Mouse (Mus musculus) heart, embryonic 12.5 days (tissue): Measurements from ENCODE around the gene Pola1. TPM values are rescaled to one million over a fixed set of nuclear protein-coding genes. Genes with fewer than 3 reads are reported as not detected.

Experiments used
- ATAC-seq: fragments of 200-750 bp; cut with Nextera tagmentation; 2 replicates; pipeline ENCODE4 v1.8.0; 2017; ENCODE audit warnings: moderate TSS enrichment, moderate library complexity; ENCODE audit not compliant: insufficient number of reproducible peaks, low FRiP score
- H3K27ac ChIP-seq: fragments of 300-500 bp; sonication (generic); 2 replicates; pipeline ENCODE4 v1.5.1; 2016; ENCODE audit warnings: mild to moderate bottlenecking, moderate library complexity; ENCODE audit not compliant: poor library complexity, severe bottlenecking
- H3K27me3 ChIP-seq: fragments of 300-500 bp; sonication (generic); replicated peaks from 2 replicates; pipeline ENCODE4 v1.6.1; 2016; ENCODE audit warnings: mild to moderate bottlenecking, moderate library complexity
- H3K36me3 ChIP-seq: fragments of 300-500 bp; sonication (generic); 2 replicates; pipeline ENCODE4 v1.6.1; 2016; ENCODE audit warnings: mild to moderate bottlenecking, moderate library complexity
- H3K4me1 ChIP-seq: fragments of 300-500 bp; sonication (generic); replicated peaks from 2 replicates; pipeline ENCODE4 v1.6.1; 2016; ENCODE audit warnings: mild to moderate bottlenecking
- H3K4me2 ChIP-seq: fragments of 300-500 bp; sonication (generic); 2 replicates; pipeline ENCODE4 v1.6.1; 2016; ENCODE audit warnings: mild to moderate bottlenecking, moderate library complexity
- H3K4me3 ChIP-seq: fragments of 300-500 bp; sonication (generic); 2 replicates; pipeline ENCODE4 v1.5.1; 2016; ENCODE audit warnings: mild to moderate bottlenecking
- H3K9ac ChIP-seq: fragments of 300-500 bp; sonication (generic); 2 replicates; pipeline ENCODE4 v1.6.1; 2016; ENCODE audit warnings: mild to moderate bottlenecking, moderate library complexity
- H3K9me3 ChIP-seq: fragments of 300-500 bp; sonication (generic); replicated peaks from 2 replicates; pipeline ENCODE4 v1.6.1; 2016; ENCODE audit warnings: mild to moderate bottlenecking, moderate library complexity
- WGBS: fragments of 180-500 bp; shearing (Covaris S2); methylation state at CpG from one replicate; pipeline ENCODE4 v1.1.7; 2016; 5-methylcytosine and 5-hydroxymethylcytosine counted together
- polyA plus RNA-seq: library from polyadenylated mRNA; unstranded; fragments of >200 nt; fragmentation: Nextera tagmentation; extraction: Ambion mirVana; gene quantifications from 2 replicates; pipeline ENCODE4 v1.2.1, GENCODE M21; 2016

Gene Pola1
- polyA plus RNA-seq, 1 experiment from 2014 or later: 14.8 TPM

- Histone ChIP-seq H3K4me2 (peak within 1 kb of the TSS; percentile 46), H3K36me3 (no peaks in the 10 kb centered on the region)
These were observed 345.6 kb downstream of the Pola1 start, which contains the start of gene Arx for GRCm38 (mm10) chrX:93286291-93286893. Gene Arx (plus strand): TSS chrX:93286445.

GRCm38 (mm10) chrX:93285091-93285490 lies 346.9 kb downstream of the Pola1 start:
- H3K27me3 ChIP-seq: peaks cover 77% of the 10 kb centered on the region
- 18% methylated on average over 10 of the region's 10 CpGs for whole genome bisulfite sequencing
- no peak overlapping the region for H3K4me2 ChIP-seq
- H3K4me3 ChIP-seq: no peak overlapping the region
- ATAC-seq: no peak
- no peak overlapping the region for H3K27ac ChIP-seq
- H3K9me3 ChIP-seq: no peaks in the 10 kb centered on the region; the same call in 1 of the 2 replicates
- peaks cover 13% of the 10 kb centered on the region for H3K4me1 ChIP-seq
- H3K9ac ChIP-seq: no peak overlapping the region
- H3K36me3 ChIP-seq: no peaks in the 10 kb centered on the region

More at GRCm38 (mm10) chrX:93286291-93286893, 345.6 kb downstream of the Pola1 start, which contains the start of gene Arx:
- peak; percentile 84; the same call in 1 of the 2 replicates for ATAC-seq
- H3K4me3 ChIP-seq: peak within 1 kb of the TSS; percentile 15; the same call in 1 of the 2 replicates
- no peak within 1 kb of the TSS for H3K27ac ChIP-seq
- H3K9me3 ChIP-seq: no peaks in the 10 kb centered on the region; the same call in 1 of the 2 replicates
- 16% methylated on average over 31 of the region's 31 CpGs for WGBS
- peaks cover 85% of the 10 kb centered on the region for H3K27me3 ChIP-seq
- H3K4me1 ChIP-seq: peaks cover 13% of the 10 kb centered on the region
- H3K9ac ChIP-seq: no peak within 1 kb of the TSS

GRCm38 (mm10) chrX:93281756-93282155 lies 350.2 kb downstream of the Pola1 start:
- peak overlapping the region; percentile 59 for H3K4me2 ChIP-seq
- ATAC-seq: no peak
- H3K27me3 ChIP-seq: peaks cover 55% of the 10 kb centered on the region
- 14% methylated on average over 5 of the region's 5 CpGs for WGBS
- H3K4me3 ChIP-seq: peak overlapping the region; percentile 19
- 0 out of 2 replicates have a peak, but pooled peaks cover 3% of the 10 kb centered on the region for H3K4me1 ChIP-seq
- no peaks in the 10 kb centered on the region; the same call in 1 of the 2 replicates for H3K9me3 ChIP-seq
- H3K36me3 ChIP-seq: no peaks in the 10 kb centered on the region
- no peak overlapping the region for H3K9ac ChIP-seq
- H3K27ac ChIP-seq: no peak overlapping the region

- Histone ChIP-seq H3K27ac (no peak overlapping the region), H3K4me3 (peak overlapping the region; percentile 19), H3K4me1 (0 out of 2 replicates have a peak, but pooled peaks cover 3% of the 10 kb centered on the region), H3K9me3 (no peaks in the 10 kb centered on the region), H3K4me2 (peak overlapping the region; percentile 59), H3K27me3 (peaks cover 50% of the 10 kb centered on the region), H3K9ac (no peak overlapping the region), H3K36me3 (no peaks in the 10 kb centered on the region)
- 12% methylated on average over 23 of the region's 23 CpGs for WGBS
- peak; percentile 25; the same call in 1 of the 2 replicates for ATAC-seq
These were observed 350.8 kb downstream of the Pola1 start for GRCm38 (mm10) chrX:93281028-93281723.

GRCm38 (mm10) chrX:93279940-93280339 lies 352.0 kb downstream of the Pola1 start:
- 0 out of 2 replicates have a peak, but pooled peaks cover 3% of the 10 kb centered on the region for H3K4me1 ChIP-seq
- peak overlapping the region; percentile 45 for H3K4me2 ChIP-seq
- ATAC-seq: no peak
- 34% methylated on average over 4 of the region's 11 CpGs for WGBS
- H3K27ac ChIP-seq: no peak overlapping the region
- peaks cover 38% of the 10 kb centered on the region for H3K27me3 ChIP-seq
- no peak overlapping the region for H3K9ac ChIP-seq
- H3K36me3 ChIP-seq: no peaks in the 10 kb centered on the region
- no peak overlapping the region for H3K4me3 ChIP-seq
- H3K9me3 ChIP-seq: no peaks in the 10 kb centered on the region

GRCm38 (mm10) chrX:93275689-93276088 lies 356.3 kb downstream of the Pola1 start:
- 43% methylated on average over 3 of the region's 3 CpGs for whole genome bisulfite sequencing
- H3K4me3 ChIP-seq: no peak overlapping the region
- peaks cover 8% of the 10 kb centered on the region; the same call in 1 of the 2 replicates for H3K27me3 ChIP-seq
- no peaks in the 10 kb centered on the region for H3K36me3 ChIP-seq
- H3K27ac ChIP-seq: no peak overlapping the region
- H3K4me2 ChIP-seq: no peak overlapping the region
- ATAC-seq: no peak
- H3K4me1 ChIP-seq: no peaks in the 10 kb centered on the region
- no peaks in the 10 kb centered on the region for H3K9me3 ChIP-seq
- no peak overlapping the region for H3K9ac ChIP-seq

Other genes starting within 250 kb of the Pola1 start
- gene Pcyt1b, start 22.7 kb upstream of the Pola1 start, polyA plus RNA-seq: 2.6 and 3.0 TPM in 2 replicates
- gene Pdk3, start 200.0 kb upstream of the Pola1 start, polyA plus RNA-seq: 162 and 167 TPM in 2 replicates